Mouse (Mus musculus) heart, postnatal 10 days (tissue): ENCODE results near the gene Tspan5. TPM values are rescaled to one million over a fixed set of nuclear protein-coding genes. Genes with fewer than 3 reads are reported as not detected.

Experiments
- DNase-seq, 2 experiments: peaks; one replicate each; pipeline ENCODE4 v3.0.0; 2021
- intact Hi-C: fragments of 180-260 bp; cut with DNase I; formaldehyde crosslinking; loops from one replicate; pipeline ENCODE4 v1.15.1; 2025
- total RNA-seq, 2 experiments: library from RNA; stranded (reverse); gene quantifications; 2 replicates each; pipeline ENCODE4 v1.2.3; 2021

Gene Tspan5
- total RNA-seq, result 10 to 100 TPM; 12.4 to 13.7 TPM

DNA sequence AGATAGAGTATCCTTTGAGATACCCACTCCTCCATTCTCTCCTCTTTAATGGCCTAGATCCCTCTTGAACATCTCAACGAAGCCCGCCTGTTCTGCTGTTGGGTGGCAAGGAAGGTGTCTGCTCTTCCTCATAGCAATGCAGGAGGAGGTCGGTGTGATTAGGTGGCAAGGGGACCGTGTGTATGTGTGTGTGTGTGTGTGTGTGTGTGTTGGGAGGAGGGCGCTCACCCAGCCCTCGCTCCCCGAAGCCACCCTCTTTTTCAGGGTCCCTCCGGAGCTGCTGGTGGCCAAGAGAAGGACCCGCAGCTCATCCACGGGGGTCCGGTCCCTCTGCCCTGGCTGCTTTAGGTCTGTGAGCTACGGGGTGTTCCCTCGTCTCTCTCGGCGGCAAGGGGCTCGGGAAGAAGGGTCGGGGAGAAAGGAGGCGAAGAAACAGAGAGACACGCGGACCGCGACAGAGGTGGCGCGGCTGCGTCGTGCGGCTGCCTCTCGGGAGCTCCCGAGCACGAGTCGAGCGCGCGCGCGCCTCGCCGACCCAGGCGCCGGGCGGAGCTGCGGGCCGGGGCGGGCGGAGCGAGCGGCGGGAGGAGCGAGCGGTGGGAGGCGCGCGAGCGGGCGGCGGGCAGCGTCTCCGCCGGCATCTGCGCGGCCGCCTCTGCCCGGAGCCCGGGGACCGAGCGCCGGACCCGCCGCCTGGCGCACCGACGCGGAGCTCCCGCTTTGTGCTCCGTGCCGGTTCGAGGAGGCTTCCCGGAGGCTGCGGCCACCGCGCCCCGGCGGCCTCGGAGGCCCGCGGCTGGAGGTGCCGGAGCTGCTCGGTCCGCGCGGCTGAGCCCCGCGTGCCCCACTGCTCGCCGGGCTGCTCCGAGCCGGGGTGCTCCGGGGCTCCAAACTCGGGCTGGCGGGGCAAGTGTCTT lies at the start of gene Tspan5:
Tspan5 (plus strand) TSS at position 547 of the 917 bp plus-strand sequence.
- intact Hi-C loops, result loop anchor here (5.0 to 10.0 kb wide), 4 partner anchors 70 to 333 kb away; partner anchors contain the start of gene Rap1gds1

DNA sequence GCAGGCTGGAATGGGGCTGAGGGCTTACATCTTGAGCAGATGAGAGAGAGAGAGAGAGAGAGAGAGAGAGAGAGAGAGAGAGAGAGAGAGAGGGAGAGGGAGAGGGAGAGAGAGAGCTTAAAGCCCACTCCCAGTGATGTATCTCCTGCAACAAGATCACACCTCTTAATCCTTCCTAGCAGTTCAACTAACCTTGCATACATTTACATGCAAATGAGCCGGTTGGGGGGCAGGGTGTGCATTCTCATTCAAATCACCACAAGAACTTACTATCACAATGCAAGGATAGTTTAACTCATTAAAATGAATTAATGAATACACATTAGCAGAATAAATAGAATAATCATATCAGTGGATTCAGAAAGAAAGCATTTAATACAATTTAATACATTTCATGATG lies 49.7 kb upstream of the Tspan5 start:
- intact Hi-C loops, result no loop called here
- DNase-seq, result no peak

More for the DNA sequence above, at the start of gene Tspan5:
- peak; percentile 73 to 81 for DNase-seq

DNA sequence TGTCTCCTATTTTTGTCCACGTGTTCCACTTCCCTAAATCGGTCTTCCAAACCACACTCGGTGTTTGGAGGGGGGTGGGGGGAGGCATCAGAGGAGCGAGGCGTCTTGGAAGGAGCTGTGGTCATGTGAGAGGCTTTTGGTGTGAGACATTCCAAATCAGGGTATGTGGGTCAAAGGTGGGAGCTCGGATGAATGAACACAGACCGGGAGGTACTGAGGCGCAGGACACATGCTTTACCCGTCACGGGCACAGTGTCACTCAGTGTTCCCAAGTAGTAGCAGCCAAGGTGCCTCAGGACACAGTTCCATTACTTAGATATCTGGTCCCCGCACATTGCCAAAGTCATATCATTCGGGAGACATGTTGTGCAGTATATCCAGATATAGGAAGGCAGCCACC lies 38.6 kb upstream of the Tspan5 start:
- intact Hi-C loops, result no loop called here
- DNase-seq, result no peak

DNA sequence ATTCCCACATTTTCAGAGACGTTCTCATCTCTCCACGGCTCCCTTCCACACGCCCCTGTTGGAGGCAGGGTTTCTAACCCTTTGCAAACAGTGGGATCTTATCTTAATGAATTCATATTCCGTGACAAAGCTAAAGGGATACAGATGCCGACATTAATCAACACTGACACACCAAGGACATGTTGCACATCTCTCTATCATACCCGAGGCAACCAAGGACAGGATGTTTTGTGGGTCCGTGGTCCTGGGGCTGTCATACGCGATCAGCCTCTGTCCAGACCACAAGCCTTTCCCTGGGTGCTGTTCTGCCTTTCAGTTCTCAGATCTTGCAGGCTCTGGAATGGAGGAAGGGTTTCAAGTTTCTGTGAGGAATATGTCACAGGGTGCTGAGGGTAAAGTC lies 37.5 kb upstream of the Tspan5 start:
- no peak for DNase-seq
- intact Hi-C loops, result no loop called here

DNA sequence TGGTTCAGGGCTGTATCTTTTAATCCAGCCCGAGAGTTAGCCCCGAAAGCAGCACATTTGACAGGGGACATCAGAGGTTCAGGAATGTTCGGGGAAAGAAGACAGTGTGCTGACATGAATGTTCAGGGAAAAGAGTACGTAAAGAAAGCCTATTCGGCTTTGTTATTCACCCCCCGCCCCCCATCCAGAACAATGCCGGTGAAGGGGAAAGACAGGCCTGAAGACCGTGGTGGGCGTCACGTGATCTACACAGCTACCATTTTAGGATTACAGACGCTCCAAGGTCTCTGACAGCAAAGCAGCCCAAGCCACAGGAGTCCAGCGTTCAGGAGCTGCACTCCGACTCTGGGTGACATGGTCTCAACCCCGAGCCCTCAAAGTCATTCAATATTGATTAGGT lies 36.1 kb upstream of the Tspan5 start:
- intact Hi-C loops, result no loop called here
- no peak for DNase-seq

DNA sequence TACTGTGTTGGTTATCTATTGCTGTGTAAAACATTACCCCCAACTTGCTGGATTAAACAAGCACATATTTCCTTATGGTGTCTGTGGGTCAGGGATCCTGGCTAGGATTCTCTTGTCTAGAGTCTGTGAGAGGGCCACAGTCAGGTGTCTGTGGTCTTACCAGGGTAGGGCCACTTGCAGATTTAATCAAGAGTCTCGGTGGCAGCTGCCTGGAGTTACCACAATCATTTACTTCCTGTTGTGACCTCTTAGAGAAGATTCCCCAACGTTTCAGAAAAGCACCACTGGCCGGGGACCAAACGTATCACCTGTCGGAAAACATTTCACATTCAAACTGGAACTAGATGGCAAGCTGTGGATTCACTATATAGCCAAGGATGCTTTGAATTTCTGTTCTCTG lies 32.8 kb upstream of the Tspan5 start:
- no peak for DNase-seq
- intact Hi-C loops, result no loop called here

DNA sequence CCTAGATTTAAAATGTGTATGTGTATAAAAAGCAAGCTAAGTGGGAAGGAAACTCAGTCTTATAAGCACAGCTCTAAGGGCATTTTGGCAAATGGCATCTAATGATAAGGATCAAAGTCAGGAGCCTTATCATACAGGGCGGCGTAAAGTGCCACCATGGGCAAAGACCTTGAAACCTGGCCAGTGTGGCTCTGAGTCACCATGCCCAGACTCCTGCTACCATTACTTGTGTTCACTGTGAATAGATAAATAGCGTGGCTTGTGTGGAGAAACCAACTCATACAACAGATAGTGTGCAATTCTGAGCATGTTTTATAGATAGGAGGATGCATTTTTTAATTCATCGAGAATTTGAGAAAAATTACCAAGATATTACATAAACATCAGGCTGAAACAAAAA lies 30.0 kb upstream of the Tspan5 start:
- DNase-seq, result no peak
- intact Hi-C loops, result no loop called here

DNA sequence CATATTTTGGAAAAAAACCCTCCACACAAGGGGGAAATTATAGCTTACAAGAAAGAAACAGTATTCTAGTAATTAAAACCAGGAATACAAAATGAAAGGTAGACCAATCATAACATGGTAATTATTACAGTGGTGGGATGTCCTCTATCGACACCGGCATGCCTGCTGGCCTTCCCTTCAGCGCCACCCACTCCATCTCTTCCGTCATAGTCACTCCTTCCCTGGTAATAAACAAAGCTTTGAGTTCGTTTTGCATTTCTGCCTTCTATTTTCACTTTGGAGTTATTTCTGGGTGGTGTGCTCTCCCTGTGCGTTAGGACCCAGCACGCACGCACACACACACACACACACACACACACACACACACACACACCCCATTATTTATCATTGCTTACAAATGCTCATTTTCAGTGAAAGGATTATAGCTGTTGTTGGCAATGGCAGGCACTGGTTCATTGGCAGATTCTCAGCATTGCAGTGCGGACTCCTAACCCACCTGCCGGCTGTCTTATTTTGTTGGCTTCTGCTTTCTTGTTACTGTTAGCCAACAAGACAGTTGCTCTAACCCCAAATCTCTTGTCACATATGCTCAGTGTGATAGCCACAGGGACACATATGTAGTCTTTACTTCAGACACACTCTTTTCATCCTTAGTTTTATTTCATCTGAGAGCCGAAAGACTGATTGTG lies 29.4 kb upstream of the Tspan5 start:
- no peak for DNase-seq
- intact Hi-C loops, result no loop called here

DNA sequence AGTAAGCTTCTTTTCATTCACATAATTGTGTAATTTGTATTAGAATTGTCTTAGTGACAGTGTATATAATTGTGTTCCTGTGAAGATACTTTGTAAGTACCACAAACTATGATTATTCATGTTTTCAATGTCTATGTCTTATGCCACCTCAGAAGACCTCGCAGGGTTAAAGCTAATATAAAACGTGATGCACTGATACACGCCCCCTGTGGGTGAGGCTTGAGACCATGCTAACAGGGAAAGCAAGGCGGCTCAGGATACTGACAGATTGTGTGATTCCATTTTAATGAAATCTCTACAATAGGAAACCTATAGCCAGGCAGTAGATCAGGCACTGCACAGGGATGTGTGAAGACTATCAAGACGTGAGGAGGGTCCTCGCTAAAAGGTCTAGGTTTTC lies 28.9 kb upstream of the Tspan5 start:
- intact Hi-C loops, result no loop called here
- no peak for DNase-seq

DNA sequence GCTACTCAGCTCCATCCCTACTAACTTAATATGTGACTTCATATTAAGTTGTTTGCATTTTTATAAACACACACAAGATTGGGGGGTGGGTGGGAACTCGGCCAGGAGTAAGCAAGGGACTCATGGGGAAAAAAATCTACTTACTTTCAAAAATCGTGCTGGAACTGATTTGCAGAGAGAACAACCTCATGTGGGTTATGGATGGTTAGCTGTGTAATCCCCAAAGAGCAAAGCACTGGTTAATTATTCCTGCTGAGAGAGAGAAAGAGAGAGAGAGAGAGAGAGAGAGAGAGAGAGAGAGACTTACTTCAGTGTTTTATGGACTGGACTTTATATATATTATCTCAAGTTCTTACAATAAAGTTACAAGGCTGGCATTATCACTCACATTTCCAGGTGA lies 27.2 kb upstream of the Tspan5 start:
- intact Hi-C loops, result no loop called here
- DNase-seq, result no peak

DNA sequence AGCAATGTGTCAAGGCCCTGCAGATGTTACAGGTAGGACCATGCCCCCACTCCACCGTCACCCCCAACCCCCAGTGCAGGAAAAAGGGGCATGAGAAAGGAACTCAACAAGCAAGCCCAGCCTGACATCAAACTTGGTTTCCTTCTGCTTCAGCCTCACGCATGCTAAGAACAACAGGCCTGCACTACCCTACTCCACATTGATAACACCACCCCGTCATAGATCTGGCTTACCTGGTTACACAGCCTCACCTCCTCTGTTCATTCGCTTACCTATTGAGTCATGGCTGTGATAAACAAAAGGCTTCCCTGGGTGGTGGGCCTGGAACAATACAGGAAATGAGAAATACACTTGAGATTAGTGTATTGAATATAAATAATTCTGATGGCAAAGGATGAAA lies 26.8 kb upstream of the Tspan5 start:
- intact Hi-C loops, result no loop called here
- DNase-seq, result no peak

DNA sequence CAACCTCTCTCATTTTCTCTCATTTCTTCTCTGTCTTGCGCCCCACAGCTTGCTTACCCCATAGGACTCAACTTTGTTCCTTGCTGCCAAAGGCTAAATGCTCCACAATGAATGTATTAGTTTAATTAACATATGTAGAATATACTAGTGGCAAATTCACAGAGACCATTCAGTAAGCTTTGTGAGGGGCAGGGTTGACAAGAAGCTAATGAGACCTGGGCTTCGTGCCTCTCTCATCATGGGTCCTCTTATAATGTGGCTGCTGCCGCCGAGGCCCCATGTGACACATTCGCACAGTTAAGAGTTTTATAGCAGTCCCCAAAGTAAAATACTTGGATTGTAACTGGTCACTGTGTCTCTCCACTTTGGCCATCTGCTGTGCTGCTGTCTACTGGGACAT lies 25.0 kb upstream of the Tspan5 start:
- no peak for DNase-seq
- intact Hi-C loops, result no loop called here

DNA sequence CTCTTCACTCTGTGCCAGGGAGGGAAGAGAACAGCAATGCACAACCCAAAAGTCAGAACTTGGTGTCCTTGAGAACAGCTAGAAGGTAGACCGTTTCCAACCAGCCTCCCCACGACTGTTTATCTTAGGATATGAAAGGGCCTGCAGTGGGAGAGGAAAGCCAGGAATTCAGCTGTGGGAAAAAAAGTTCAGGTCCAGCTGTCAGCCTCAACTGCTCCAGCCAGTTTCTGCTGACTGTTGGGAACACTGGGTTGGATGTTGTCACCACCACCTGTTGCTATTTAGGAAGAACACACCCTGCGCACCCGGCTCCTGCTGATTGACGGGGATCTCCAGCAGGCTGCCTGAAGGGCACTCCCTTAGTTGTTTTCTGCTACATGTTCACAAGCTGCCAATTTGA lies 19.8 kb upstream of the Tspan5 start:
- peak; percentile 8 to 11 for DNase-seq
- intact Hi-C loops, result no loop called here

DNA sequence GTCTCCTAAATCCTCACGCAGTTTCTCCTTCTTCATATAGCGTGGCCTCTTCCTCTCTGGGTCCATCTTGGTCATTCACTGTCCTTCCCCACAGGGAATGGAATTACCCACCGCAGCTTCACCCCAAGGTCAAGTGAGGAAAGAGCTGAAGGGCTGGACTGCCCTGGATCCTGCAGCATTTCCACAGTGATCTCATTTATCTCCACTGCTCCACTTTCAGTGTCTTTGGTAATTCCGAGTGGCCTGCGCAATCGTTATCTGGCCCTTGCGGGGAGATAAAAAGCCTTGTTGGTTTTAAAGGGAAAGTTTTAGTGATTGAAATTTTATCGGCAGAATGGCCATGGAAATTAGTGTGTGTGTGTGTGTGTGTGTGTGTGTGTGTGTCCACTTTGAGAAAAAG lies 14.4 kb upstream of the Tspan5 start:
- DNase-seq, result no peak
- intact Hi-C loops, result no loop called here

DNA sequence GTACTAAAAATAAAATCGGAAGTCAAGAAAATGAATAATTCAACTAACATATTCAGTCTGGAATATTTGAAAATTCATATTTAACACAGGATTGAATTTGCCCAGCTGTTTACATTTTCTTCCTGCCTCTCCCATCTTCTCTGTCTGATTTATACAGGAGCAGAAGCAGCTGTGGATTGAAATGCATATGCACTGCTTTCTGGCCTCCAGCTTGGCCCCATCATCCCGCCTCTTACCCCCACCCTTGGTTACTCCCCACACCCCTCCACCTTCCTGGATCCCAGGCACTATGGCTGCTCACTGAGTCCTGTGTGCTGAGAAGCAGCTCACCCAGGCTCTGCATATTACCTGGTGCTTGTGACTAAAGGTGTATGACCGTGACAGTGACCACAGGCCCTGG lies 13.2 kb upstream of the Tspan5 start:
- no peak for DNase-seq
- intact Hi-C loops, result no loop called here

DNA sequence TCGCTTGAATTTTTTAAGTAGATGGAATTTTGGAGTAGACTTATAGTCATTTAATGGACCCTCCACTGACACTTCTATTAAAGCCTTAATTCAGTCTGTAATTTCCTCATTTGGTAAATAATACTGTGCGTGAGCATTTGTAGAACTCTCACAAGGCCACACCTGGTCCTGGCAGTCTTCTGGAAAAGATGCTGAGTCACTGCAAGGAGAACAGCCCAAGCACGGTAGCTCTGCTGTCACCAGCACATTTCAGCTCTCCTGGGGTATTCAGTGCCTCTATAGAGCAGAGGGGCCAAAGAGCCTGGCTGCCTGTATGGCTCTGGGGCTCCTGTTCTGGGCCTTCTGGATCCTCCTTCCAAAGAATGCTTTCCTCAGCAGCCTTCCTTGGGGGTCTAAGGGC lies 11.2 kb upstream of the Tspan5 start:
- no peak for DNase-seq
- intact Hi-C loops, result no loop called here

DNA sequence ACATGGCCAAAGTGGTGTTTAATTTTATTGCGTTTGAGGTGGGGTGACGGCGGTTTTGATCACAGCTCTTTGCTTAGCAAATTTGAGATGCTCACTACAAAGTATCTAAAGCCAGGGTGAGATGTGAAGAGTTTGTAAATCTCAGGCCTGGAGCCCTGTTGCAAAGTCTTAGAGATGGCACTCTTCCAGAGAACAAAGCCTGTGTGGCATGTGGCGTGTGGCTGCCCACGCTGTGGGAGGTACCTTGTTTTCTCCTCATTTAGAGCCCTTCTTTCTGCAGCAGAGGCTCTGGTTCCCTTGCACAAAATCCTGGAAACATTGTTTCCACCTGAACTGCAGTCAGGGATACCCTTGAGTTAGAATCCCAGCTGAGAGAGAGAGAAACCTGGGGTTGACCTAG lies 6.2 kb upstream of the Tspan5 start:
- intact Hi-C loops, result no loop called here
- no peak for DNase-seq

DNA sequence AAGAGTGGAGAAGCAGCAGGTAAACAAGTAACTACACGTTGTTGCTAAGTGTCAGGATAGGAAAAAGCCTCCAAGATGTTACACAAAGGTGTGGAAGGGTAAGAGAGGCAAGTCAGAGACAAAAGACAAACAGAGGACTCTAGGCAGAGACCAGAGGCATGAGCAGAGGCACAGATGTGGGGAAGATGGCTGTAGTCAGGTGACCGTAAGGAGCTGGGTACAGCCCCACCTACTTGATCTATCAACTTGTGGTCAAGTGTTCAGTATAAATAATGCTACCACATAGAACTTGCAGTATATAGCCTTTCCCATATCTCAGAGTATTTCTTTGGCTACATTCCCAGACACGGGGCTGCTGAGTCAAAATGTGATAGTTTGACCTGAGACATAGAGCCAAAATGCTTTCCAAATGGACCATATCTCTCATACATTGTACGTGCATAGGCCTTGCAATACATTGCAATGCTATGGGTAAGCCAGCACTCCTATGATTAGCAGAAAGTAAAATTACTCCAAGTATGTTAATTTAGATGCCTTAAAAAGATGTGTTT lies 2.8 kb upstream of the Tspan5 start:
- intact Hi-C loops, result no loop called here
- DNase-seq, result no peak

DNA sequence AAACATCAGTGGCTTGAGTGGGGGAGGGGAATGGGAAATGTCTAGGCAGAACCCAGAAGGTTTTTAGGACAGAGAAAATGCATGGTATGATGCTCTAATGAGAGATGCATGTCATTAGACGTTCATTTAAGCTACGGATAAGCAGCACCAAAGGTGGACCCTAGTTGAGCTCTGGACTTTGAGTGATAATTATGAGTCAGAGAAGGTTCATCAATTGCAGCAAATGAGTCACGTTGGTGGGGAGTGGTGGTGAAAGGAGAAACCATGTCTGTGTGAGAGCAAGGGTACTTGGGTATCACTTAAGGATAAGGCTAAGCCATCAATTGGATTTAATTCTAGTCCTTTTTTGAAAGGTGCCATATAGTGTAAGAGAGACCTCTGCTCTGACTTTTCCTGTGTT lies 1.7 kb upstream of the Tspan5 start:
- no peak for DNase-seq
- intact Hi-C loops, result loop anchor here (5.0 to 10.0 kb wide), 4 partner anchors 72 to 335 kb away; partner anchors contain the start of gene Rap1gds1

DNA sequence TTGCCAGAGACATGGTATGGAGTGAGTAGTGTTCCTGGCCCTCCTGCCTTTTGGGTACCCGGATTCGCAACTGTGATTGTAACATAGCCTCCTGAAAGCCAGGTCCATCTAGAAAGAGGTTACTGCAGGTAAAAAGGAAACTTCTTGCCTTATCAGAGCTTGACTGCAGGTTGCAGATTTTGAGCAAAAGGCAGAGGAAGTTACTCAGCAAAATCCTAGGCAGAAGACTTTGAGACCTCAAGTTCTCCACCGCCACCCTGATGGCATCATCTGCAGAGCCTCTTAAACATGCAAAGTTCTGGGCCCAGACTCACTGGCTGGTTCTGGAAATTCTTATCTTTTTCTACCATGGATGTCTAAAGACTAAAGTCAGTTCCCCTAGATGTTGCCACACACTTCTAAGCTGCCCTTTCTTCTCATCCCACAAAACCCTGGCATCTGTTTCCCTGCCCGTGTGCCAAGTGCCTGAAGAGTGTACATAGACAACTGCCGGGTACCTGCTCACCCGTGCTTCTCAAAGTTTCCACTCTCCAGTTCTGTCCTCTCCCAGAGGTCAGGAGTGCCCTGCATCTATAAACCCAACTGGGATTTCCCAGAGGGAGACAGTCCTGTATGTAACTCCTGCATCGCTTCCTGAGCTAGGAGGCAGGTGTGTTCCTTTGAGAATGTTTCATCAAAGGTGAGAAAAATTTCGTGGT lies 1.0 kb upstream of the Tspan5 start:
- intact Hi-C loops, result loop anchor here (5.0 to 10.0 kb wide), 4 partner anchors 71 to 334 kb away; partner anchors contain the start of gene Rap1gds1
- DNase-seq, result no peak

DNA sequence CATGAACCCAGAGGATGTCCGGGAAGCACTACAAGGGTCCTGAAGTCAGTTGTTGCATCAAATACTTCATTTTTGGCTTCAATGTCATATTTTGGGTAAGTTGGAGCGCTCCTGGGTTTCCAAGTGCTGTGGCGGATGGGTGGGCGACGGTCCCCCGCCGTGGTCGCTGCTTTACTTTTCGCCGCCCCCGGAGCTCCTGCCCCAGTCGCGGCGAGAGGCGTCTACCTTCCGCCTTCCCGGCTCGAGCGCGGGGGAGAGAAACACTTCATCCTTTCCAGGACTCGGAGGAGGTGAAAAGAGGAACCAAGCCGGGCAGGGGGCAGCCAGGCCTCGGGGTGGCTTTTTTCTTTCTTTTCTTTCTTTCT lies 553 bp downstream of the Tspan5 start:
- DNase-seq, result peak; percentile 45 to 51
- intact Hi-C loops, result loop anchor here (5.0 to 10.0 kb wide), 4 partner anchors 70 to 332 kb away; partner anchors contain the start of gene Rap1gds1
